Mouse (Mus musculus) cerebellum, adult 9-11 months (tissue): ENCODE data around the gene Eci3.

Experiments
- DNase-seq: peaks from one replicate; pipeline ENCODE4 v3.0.0; 2022

The Eci3 gene

GRCm38 (mm10) chr13:34924210-34924609 is 39.4 kb downstream of the Eci3 start, which contains the start of the genes Fam217a and 4933417A18Rik:
Fam217a (minus strand) TSS chr13:34924310.
4933417A18Rik (plus strand) TSS chr13:34924409.
- no peak for DNase-seq

- DNase-seq, result no peak
These were observed 47.0 kb downstream of the Eci3 start for GRCm38 (mm10) chr13:34916520-34917167.

- no peak for DNase-seq
These were observed 49.0 kb downstream of the Eci3 start for GRCm38 (mm10) chr13:34914614-34915013.
